Mouse (Mus musculus): Measurements from ENCODE around the gene Kif1c.

GRCm38 (mm10) chr11:70678576-70678975 lies 21.8 kb upstream of the Kif1c start:
- TF ChIP-seq CTCF (IDR thresholded peaks at IDR 0.05; ENCODE audit: insufficient read depth, low read depth, low read length) (no peak), POLR2A (IDR thresholded peaks at IDR 0.05; ENCODE audit: insufficient read depth, low read depth, low read length) (no peak)
